Mouse (Mus musculus) cortical plate, adult 2 months (tissue): ENCODE data around the gene Plekhf1. TPM values are rescaled to one million over a fixed set of nuclear protein-coding genes. Genes with fewer than 3 reads are reported as not detected.

ENCODE experiments used
- H3K27ac ChIP-seq: fragments of 200-500 bp; 2 replicates; pipeline ENCODE4 v1.5.1; 2012; ENCODE audit warnings: low read length, control low read depth, inconsistent platforms; ENCODE audit not compliant: insufficient read depth
- H3K4me1 ChIP-seq: fragments of 200-500 bp; 2 replicates; pipeline ENCODE4 v1.6.1; 2011; ENCODE audit warnings: low read length; ENCODE audit not compliant: control insufficient read depth, insufficient read depth
- H3K4me3 ChIP-seq: fragments of 200-500 bp; 2 replicates; pipeline ENCODE4 v1.5.1; 2011; ENCODE audit warnings: mild to moderate bottlenecking, low read length, control low read depth; ENCODE audit not compliant: insufficient read depth
- CTCF ChIP-seq: fragments of 200-500 bp; IDR thresholded peaks from 2 replicates; pipeline ENCODE4 v1.5.1; 2011; ENCODE audit warnings: mild to moderate bottlenecking, control low read depth, low read length; ENCODE audit not compliant: insufficient read depth; ENCODE audit errors: extremely low read depth
- POLR2A ChIP-seq: fragments of 200-500 bp; IDR thresholded peaks from 2 replicates; pipeline ENCODE4 v1.6.1; 2011; ENCODE audit warnings: mild to moderate bottlenecking, low read length, control low read depth; ENCODE audit not compliant: insufficient read depth; ENCODE audit errors: extremely low read depth
- polyA plus RNA-seq: library from polyadenylated mRNA; depleted of rRNA; stranded (reverse); fragments of >200 nt; gene quantifications from 2 replicates; pipeline ENCODE4 v1.2.3, GENCODE M21; 2012; rRNA removed

Plekhf1 gene
- 1.6 and 1.8 TPM in 2 replicates for polyA plus RNA-seq

- Histone ChIP-seq H3K27ac (peak within 1 kb of the TSS; percentile 22; the same call in 1 of the 2 replicates), H3K4me3 (peak within 1 kb of the TSS; percentile 40), H3K4me1 (no peaks in the 10 kb centered on the region)
- TF ChIP-seq POLR2A (0 out of 2 replicates have a peak, but pooled peaks have one; percentile 32), CTCF (no peak)
Observed at GRCm38 (mm10) chr7:38227900-38228298, at the start of gene Plekhf1. Gene Plekhf1, minus strand, starts transcription at chr7:38228016.

- Histone ChIP-seq H3K4me1 (peaks cover 4% of the 10 kb centered on the region), H3K4me3 (no peak overlapping the region), H3K27ac (no peak overlapping the region)
- TF ChIP-seq CTCF (no peak), POLR2A (no peak)
Observed at GRCm38 (mm10) chr7:38272551-38272950, 44.7 kb upstream of the Plekhf1 start.

- H3K4me3 ChIP-seq: peak overlapping the region; percentile 94; the same call in 1 of the 2 replicates
- TF ChIP-seq CTCF: no peak
- no peak for TF ChIP-seq POLR2A
- H3K27ac ChIP-seq: no peak overlapping the region
- H3K4me1 ChIP-seq: peaks cover 4% of the 10 kb centered on the region
Observed at GRCm38 (mm10) chr7:38271859-38272258, 44.0 kb upstream of the Plekhf1 start.

GRCm38 (mm10) chr7:38271511-38271811, 43.6 kb upstream of the Plekhf1 start:
- Histone ChIP-seq H3K4me1 (peaks cover 4% of the 10 kb centered on the region), H3K4me3 (peak overlapping the region; percentile 94), H3K27ac (no peak overlapping the region)
- TF ChIP-seq POLR2A: no peak
- TF ChIP-seq CTCF: no peak

GRCm38 (mm10) chr7:38270703-38271510, 43.1 kb upstream of the Plekhf1 start, which contains the start of gene Pop4:
Gene Pop4, minus strand, starts transcription at chr7:38271423.
- TF ChIP-seq POLR2A: peak; percentile 90
- TF ChIP-seq CTCF: no peak
- no peak within 1 kb of the TSS for H3K27ac ChIP-seq
- H3K4me1 ChIP-seq: peaks cover 4% of the 10 kb centered on the region
- peak within 1 kb of the TSS; percentile 94 for H3K4me3 ChIP-seq

GRCm38 (mm10) chr7:38267006-38267680, 39.3 kb upstream of the Plekhf1 start:
- H3K4me1 ChIP-seq: peaks cover 4% of the 10 kb centered on the region

GRCm38 (mm10) chr7:38262406-38262805, 34.6 kb upstream of the Plekhf1 start:
- TF ChIP-seq POLR2A: no peak
- TF ChIP-seq CTCF: no peak
- Histone ChIP-seq H3K4me3 (no peak overlapping the region), H3K27ac (no peak overlapping the region), H3K4me1 (no peaks in the 10 kb centered on the region; the same call in 1 of the 2 replicates)

More at GRCm38 (mm10) chr7:38267006-38267680, 39.3 kb upstream of the Plekhf1 start:
- peak; percentile 55 for TF ChIP-seq CTCF
- TF ChIP-seq POLR2A: no peak
- Histone ChIP-seq H3K27ac (no peak overlapping the region), H3K4me3 (no peak overlapping the region)

GRCm38 (mm10) chr7:38259631-38260030, 31.8 kb upstream of the Plekhf1 start:
- no peak for TF ChIP-seq CTCF
- TF ChIP-seq POLR2A: no peak
- Histone ChIP-seq H3K27ac (no peak overlapping the region), H3K4me3 (no peak overlapping the region), H3K4me1 (no peaks in the 10 kb centered on the region)

GRCm38 (mm10) chr7:38253441-38253840, 25.6 kb upstream of the Plekhf1 start:
- TF ChIP-seq CTCF: no peak
- TF ChIP-seq POLR2A: no peak
- no peaks in the 10 kb centered on the region for H3K4me1 ChIP-seq
- no peak overlapping the region for H3K4me3 ChIP-seq
- H3K27ac ChIP-seq: no peak overlapping the region
